Mouse (Mus musculus) bone marrow, adult 2 months (tissue): Measurements from ENCODE around the gene 2310022B05Rik. TPM values are rescaled to one million over a fixed set of nuclear protein-coding genes. Genes with fewer than 3 reads are reported as not detected.

Experiments
- H3K27ac ChIP-seq: fragments of 200-500 bp; 2 replicates; pipeline ENCODE4 v1.5.1; 2012; ENCODE audit warnings: low read depth, mild to moderate bottlenecking, control low read depth, inconsistent platforms, low read length; ENCODE audit not compliant: control insufficient read depth, poor library complexity, insufficient read depth
- H3K4me1 ChIP-seq: fragments of 200-500 bp; 2 replicates; pipeline ENCODE4 v1.6.1; 2011; ENCODE audit warnings: low read length; ENCODE audit not compliant: control insufficient read depth, insufficient read depth
- H3K4me3 ChIP-seq: fragments of 200-500 bp; replicated peaks from 2 replicates; pipeline ENCODE3; 2011; ENCODE audit warnings: mild to moderate bottlenecking, low read depth, low read length, control low read depth; ENCODE audit not compliant: control insufficient read depth
- CTCF ChIP-seq: fragments of 200-500 bp; IDR thresholded peaks from 2 replicates; pipeline ENCODE4 v1.5.1; 2011; ENCODE audit warnings: low read length, control low read depth; ENCODE audit not compliant: control insufficient read depth, insufficient read depth
- POLR2A ChIP-seq: fragments of 200-500 bp; IDR thresholded peaks from 2 replicates; pipeline ENCODE4 v1.6.1; 2011; ENCODE audit warnings: low read depth, mild to moderate bottlenecking, control low read depth, low read length, borderline replicate concordance; ENCODE audit not compliant: control insufficient read depth
- WGBS: fragments of 180-500 bp; shearing (Covaris S2); methylation state at CpG from one replicate; pipeline ENCODE4 v1.1.7; 2018; 5-methylcytosine and 5-hydroxymethylcytosine counted together
- polyA plus RNA-seq: library from polyadenylated mRNA; stranded (reverse); fragments of >200 nt; gene quantifications from 2 replicates; pipeline ENCODE4 v1.2.4, GENCODE M21; 2011; ENCODE audit warnings: low replicate concordance; ENCODE audit not compliant: missing spikeins, insufficient read depth, insufficient read length

2310022B05Rik gene
- polyA plus RNA-seq, 1 experiment: 11.0 TPM

DNA sequence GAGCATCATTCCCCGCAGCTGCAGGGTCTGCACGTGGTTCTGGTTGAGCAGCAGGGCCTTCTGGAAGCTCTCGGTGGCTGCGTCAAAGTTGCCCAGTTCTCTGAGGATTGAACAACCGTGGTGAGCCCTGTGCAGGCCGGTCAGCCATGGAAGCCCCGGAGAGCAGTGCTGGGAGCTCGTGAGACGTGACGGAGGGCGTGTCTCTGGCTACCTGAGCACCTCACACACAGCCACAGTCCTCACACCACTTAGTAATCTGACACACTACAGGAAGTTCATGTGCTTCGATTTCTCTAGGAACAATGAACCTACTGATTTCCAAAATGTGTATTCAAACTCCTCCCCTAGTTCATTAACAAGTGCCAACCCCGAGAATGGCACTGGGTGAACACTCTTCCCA, 25.7 kb upstream of the 2310022B05Rik start:
- Histone ChIP-seq H3K4me1 (no peaks in the 10 kb centered on the region), H3K27ac (no peak overlapping the region), H3K4me3 (no peak overlapping the region)
- TF ChIP-seq POLR2A (no peak), CTCF (no peak)
- 91% methylated on average over 13 of the region's 13 CpGs for WGBS

DNA sequence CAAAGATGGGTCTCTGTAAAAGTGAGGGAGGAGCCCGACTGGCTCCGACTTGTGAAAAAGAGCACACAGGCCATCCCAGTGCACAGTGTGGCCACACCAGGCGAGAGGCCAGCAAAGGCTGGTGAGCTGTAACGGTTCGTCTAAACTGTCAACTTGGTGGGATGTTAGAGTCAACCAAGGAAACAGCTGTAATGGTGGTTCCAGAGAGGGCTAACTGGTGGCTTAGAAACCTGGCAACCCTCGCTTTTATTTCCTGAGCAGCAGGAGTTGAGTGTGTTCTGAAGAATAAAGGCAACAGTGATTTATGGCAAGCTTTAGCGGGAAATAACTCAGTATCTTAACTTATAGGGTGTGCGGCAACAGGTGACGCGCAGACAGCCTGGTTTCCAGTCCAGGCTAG, 19.0 kb upstream of the 2310022B05Rik start:
- Histone ChIP-seq H3K4me3 (no peak overlapping the region), H3K4me1 (no peaks in the 10 kb centered on the region), H3K27ac (no peak overlapping the region)
- TF ChIP-seq CTCF (no peak), POLR2A (no peak)
- WGBS: 52% methylated on average over 10 of the region's 10 CpGs

DNA sequence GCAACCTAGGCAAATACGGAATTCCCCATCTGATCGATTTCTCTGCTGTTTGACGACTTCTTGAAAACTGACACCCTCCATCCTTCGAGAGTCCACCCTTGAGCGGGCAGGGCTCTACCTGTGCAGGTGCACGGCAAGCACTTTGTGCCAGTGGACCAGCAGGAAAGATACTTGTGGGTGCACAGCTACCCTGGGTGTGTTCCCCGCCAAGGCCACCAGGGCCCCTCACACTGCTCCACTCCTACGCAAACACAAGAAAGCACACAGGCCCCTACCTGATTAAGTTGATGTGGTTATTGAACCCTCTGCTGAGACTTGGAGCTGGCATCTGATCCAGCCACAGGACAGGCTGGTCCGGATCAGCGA, 18.6 kb upstream of the 2310022B05Rik start:
- H3K4me3 ChIP-seq: no peak overlapping the region
- TF ChIP-seq CTCF (no peak), POLR2A (no peak)
- H3K4me1 ChIP-seq: no peaks in the 10 kb centered on the region
- 84% methylated on average over 10 of the region's 10 CpGs for WGBS
- no peak overlapping the region for H3K27ac ChIP-seq

DNA sequence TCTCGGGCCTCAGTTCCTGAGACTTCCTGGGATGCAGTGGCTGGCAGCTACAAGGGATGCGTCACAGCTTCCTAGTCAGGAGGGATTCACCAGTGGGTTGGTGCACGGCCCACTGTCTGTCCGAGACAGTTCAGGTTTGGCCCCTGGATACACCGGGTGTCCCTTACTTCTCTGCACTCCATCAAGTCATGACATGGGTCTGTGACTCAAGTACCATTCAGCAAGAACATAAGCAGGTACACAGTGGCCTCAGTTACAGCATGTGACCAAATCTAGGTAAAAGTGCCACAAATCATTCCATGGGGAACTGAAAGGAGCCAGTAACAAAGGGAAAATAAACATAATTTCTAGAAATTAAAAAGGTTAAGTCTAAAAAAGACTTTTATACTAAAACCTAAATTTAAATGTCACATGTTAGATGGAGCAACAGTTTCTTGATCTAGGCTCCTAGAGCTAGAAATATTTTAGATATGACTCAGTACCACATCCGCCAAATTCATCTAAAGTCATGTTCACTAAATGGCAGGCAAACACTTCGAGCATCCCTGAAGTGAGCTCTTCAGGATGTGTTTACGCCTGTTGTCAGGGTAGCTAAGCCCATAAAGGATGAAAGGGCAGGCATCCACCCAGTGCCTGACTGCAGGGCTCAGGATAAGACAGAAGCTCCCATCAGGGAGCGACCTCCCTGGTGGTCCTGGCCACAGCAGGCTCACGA, 18.1 kb upstream of the 2310022B05Rik start:
- no peak overlapping the region for H3K27ac ChIP-seq
- 90% methylated on average over 10 of the region's 10 CpGs for WGBS
- TF ChIP-seq POLR2A (no peak), CTCF (no peak)
- H3K4me3 ChIP-seq: no peak overlapping the region
- no peaks in the 10 kb centered on the region for H3K4me1 ChIP-seq

DNA sequence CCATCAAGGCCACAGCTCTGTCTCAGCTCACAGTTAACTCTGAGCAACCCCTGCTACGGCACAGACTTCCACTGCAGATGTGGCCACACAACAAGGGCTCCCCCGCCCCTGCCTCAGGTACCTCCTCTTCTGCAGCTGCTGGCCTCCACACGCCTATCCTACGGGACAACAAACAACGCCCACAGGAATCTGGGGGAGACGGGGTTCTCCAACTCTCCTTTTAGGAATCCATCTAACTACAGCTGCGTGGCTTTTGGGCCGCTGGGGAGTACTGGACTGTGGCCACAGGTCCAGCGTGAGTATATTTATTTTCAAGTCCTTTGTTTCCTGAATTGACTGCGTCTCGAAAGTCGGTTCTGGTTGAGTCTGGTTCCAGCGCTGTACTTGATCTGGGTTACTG, 15.1 kb upstream of the 2310022B05Rik start:
- WGBS: 92% methylated on average over 13 of the region's 13 CpGs

DNA sequence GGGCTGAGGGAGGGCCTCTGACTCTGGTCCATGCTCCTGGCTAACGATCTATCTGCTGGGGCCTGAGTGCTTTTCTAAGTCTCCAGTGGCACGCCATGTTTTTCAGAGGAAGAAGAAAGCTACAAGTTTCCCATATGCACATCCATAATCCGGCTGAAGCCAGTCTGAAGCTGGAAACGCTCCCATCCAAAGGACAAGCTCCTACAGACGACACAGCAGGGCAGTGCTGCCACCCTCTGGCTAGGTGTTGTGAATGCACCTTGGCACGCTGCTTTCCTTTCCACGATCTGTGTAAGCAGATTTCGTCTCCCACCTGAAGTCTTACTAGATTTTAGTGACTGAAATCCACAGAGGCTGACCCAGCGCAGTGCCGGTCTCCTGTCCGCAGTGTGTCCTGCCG, 14.3 kb upstream of the 2310022B05Rik start:
- H3K4me3 ChIP-seq: no peak overlapping the region
- WGBS: 62% methylated on average over 12 of the region's 12 CpGs
- H3K4me1 ChIP-seq: no peaks in the 10 kb centered on the region
- no peak overlapping the region for H3K27ac ChIP-seq
- TF ChIP-seq CTCF (peak; percentile 94), POLR2A (no peak)

More for the DNA sequence above, 15.1 kb upstream of the 2310022B05Rik start:
- Histone ChIP-seq H3K27ac (no peak overlapping the region), H3K4me3 (no peak overlapping the region), H3K4me1 (no peaks in the 10 kb centered on the region)
- TF ChIP-seq POLR2A (no peak), CTCF (no peak)

DNA sequence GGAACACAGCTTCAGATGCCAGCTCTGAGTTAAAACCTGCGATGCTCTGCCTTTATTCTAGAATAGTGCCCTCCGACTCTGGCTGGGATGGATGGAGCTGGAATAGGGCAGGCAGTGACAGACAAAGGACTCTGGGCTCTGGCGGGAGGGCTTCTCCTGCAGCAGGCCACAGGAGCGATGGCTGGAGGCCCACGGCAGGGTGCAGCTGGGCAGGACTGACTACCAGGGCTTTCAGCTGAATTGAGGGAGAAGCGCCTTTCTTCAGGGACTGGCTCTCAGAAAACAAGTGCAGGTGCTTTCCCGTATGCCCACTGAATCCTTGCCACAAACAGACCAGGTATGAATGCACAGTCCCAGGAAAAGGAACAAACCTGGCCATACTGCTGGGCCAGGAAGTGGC, 13.9 kb upstream of the 2310022B05Rik start:
- Histone ChIP-seq H3K4me3 (no peak overlapping the region), H3K4me1 (no peaks in the 10 kb centered on the region), H3K27ac (no peak overlapping the region)
- 91% methylated on average over 7 of the region's 7 CpGs for WGBS
- TF ChIP-seq CTCF: no peak
- no peak for TF ChIP-seq POLR2A

DNA sequence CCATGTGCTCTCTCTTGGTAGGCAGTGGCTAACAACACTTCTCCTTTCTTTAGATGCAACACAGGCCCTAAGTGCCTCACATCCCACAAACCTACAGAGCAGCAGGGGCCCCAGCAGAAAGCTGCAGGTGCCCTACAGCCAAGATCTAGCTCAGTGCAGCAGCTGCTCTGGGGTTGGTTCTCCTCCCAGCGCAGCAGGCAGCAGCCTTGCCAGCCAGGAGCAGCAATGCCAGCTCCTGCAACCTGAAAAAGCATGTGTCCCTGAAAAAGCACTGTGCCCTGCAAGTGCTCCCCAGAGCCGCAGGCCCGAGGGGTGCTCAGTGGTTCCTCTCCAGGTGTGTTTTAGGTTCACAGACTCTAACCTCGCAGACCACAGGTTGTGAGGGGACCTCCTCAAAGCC, 13.5 kb upstream of the 2310022B05Rik start:
- 80% methylated on average over 4 of the region's 4 CpGs for WGBS
- H3K4me1 ChIP-seq: no peaks in the 10 kb centered on the region
- no peak overlapping the region for H3K4me3 ChIP-seq
- TF ChIP-seq CTCF: no peak
- TF ChIP-seq POLR2A: no peak
- no peak overlapping the region; the same call in 1 of the 2 replicates for H3K27ac ChIP-seq

DNA sequence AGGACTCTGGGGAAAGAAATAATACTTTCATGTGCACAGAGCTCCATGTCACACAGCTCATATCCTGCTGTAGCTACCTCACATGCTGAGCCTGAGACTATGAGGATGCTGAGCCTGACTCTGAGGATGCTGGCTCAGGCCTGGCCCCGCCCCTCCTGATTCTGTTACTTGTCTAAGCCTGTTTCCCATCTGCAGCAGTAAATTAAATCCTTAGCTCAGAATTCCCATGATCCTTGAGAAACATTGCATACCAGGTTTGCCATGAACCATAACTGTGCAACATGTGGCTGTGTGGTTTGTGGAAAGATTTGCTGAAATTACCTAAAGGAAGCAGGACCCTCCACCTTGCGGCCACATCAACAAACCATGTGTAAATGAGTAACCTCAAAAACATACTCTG, 9.2 kb upstream of the 2310022B05Rik start:
- Histone ChIP-seq H3K27ac (no peak overlapping the region), H3K4me1 (no peaks in the 10 kb centered on the region), H3K4me3 (no peak overlapping the region)
- TF ChIP-seq CTCF (no peak), POLR2A (no peak)
- 89% methylated on average over 2 of the region's 2 CpGs for WGBS
